Mouse (Mus musculus): ENCODE results near the gene Tcl1b5. TPM values are rescaled to one million over a fixed set of nuclear protein-coding genes. Genes with fewer than 3 reads are reported as not detected.
"Not testable (repeated sequence)": the region's sequence is repeated elsewhere in the genome, so short reads cannot be mapped to it uniquely, and the experiment has no call there.

The Tcl1b5 gene
- polyA plus RNA-seq (2021): not detected

DNA sequence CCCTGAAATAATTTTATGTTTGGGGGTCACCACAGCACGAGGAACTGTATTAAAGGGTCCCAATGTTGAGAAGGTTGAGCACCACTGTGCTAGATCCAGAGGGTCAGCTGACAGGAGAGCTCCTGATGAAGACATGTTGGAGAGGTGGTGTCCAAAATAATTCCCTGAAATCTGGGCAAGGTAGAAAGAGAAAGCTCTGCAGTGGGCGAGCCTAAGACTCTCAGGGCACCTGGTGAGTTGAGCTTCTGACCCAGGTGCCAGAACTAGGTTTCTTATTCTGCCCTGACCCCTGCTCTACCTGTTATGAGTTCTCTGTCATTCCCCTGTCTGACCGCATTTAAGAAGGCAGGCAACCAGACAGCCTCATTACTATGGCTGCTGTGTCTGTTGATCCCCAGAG lies at the start of gene Tcl1b5:
TSS of gene Tcl1b5 (plus strand) at position 301 of the 400 bp plus-strand sequence.
- in situ Hi-C loops (cut with MboI; ENCODE audit: low pct_unique_long_range_greater_than_20kb); CTCF ChIA-PET; DNase-seq (ENCODE audit: low read depth, low spot score); ATAC-seq; POLR2A ChIA-PET: not testable (repeated sequence)
- peaks cover 11% of the 10 kb centered on the region for H3K27me3 ChIP-seq

DNA sequence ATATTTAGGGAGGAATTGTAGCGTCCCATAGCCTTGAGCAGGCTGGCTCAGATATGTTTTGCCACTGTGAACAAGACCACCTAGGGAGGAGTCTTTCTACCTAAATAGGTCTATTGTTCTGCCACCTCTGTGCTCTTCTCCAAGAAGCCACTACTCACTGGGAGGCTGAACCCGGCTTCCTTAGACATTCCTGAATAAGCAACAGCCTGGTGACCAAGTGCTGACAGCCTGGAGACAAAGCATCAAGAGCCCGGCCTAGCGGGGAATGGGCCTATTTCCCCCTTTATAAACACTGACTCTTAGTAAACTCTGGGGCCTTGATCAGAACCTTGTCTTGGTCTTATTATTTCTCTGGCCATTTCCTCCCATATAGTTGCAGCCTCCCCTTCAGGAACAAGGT lies 49.6 kb upstream of the Tcl1b5 start:
- DNase-seq (ENCODE audit: low read depth, low spot score) (no peak), ATAC-seq (no peak)
- H3K27me3 ChIP-seq: peaks cover 13% of the 10 kb centered on the region
- POLR2A ChIA-PET: no interaction called here
- no peak for TF ChIP-seq CTCF (IDR thresholded peaks at IDR 0.05)
- CTCF ChIA-PET: no interaction called here
- in situ Hi-C loops (cut with MboI; ENCODE audit: low pct_unique_long_range_greater_than_20kb): no loop called here

DNA sequence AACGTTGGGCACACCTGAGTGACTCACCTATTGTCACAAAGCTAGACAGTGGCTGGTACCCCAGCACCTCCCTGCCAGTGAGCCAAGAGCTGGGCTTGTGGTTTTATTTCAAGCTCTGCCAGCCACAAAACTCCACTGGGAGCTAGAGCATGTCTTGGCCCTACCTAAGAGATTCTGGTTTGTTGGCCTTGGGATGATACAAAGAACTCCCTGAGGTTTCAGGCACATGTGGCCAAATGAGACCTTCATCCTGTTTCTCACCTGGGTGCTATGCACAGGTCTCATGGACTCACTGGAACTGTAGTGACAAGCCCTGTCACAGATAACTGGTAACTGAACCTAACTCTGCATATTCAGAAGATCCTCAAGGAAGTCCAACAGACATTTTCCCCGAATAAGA lies 48.5 kb upstream of the Tcl1b5 start:
- ATAC-seq: no peak
- H3K27me3 ChIP-seq: peaks cover 13% of the 10 kb centered on the region
- no peak for DNase-seq (ENCODE audit: low read depth, low spot score)
- POLR2A ChIA-PET: no interaction called here
- in situ Hi-C loops (cut with MboI; ENCODE audit: low pct_unique_long_range_greater_than_20kb): no loop called here
- CTCF ChIA-PET: no interaction called here
- TF ChIP-seq CTCF (IDR thresholded peaks at IDR 0.05): no peak

DNA sequence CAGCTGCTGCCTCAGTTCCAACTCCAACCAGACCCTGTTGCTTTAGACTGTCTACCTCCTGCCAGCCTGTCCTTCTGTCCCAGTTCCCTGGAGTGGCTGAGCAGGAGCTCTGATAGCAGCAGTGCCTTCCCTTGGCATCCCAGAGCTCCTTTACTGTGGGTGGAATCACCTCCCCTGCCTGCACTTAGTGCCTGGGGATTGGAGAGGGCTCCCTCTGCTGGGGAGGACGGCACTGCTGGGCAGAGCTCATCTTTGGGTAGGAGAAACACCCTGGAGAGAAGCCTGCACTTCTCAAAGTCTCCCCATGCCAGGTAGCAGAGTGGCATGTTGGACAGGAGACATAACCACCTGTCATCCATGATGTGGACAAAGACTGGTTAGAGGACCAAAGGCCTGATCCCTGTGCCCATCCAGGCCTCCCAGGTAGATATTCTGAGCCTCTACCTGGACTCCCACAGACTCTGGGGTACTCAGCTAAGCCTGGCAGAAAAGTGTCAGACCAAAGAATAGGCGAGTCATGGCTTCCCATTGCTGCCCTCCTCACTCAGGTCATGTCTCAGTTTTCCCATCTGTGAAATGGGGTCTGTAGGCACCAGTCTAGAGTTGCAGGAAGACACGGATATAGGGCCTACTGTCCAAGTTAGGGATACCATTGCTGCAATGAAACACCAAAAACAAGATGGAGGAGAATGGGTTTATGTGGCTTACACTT lies 46.5 kb upstream of the Tcl1b5 start:
- peaks cover 12% of the 10 kb centered on the region for H3K27me3 ChIP-seq
- ATAC-seq; DNase-seq (ENCODE audit: low read depth, low spot score); CTCF ChIA-PET; POLR2A ChIA-PET; in situ Hi-C loops (cut with MboI; ENCODE audit: low pct_unique_long_range_greater_than_20kb): not testable (repeated sequence)

DNA sequence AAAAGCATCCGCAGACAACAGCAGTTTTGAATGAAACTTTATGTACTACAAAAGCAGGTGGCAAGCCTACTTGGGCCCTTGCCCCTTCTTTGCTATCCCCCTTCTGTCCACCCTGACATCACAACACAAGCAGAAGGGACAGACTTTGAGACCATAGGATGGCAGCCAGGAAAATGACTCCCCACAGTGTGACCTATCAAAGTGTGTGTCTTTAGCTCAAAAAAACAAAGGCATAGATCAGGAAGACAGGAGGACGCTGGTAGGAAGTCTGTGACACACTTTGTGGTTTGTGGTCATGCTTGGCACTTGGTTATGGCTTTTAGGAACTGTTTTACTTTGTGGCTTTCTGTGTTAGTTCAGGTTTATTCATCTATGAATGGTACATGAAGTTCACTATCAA lies 42.0 kb upstream of the Tcl1b5 start:
- DNase-seq (ENCODE audit: low read depth, low spot score); ATAC-seq; CTCF ChIA-PET; H3K27me3 ChIP-seq; in situ Hi-C loops (cut with MboI; ENCODE audit: low pct_unique_long_range_greater_than_20kb); POLR2A ChIA-PET: not testable (repeated sequence)

DNA sequence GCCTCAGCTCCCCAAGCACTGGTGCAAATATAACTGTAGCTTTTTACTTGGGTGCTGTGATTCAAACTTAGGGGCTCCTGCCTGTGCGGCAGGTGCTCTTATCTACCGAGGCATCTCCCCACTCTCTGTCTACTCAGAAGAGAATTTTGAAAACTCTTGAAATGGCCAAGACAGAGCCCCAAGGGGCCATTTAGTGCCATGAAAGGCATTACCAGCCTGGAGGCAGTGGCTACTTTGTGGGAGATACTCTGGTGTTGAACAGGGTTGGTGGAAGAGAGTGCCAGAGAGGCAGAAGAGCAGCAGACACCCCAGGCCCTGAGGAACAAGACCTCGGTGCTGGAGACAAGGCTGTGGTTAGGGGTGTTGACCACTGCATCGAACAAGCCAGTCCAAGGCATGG lies 41.3 kb upstream of the Tcl1b5 start:
- DNase-seq (ENCODE audit: low read depth, low spot score); H3K27me3 ChIP-seq; in situ Hi-C loops (cut with MboI; ENCODE audit: low pct_unique_long_range_greater_than_20kb); ATAC-seq; CTCF ChIA-PET; POLR2A ChIA-PET: not testable (repeated sequence)

DNA sequence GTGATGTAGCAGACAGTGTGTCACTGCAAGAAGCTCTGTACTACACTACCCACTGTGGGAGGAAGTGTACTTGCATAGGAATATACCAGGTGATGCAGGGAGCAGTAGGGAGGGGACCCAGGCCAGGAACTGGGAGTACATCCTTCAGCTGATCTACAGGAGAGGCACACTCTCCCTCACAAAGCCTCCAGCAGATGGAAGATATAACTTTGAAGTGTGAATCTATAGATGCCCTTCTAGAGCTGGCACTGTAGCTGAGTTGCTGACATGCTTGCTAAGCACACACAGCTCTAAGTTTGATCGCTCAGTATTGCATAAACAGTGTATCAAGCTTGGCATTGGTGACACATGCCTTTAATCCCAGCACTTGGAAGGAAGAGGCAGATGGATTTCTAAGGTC lies 38.4 kb upstream of the Tcl1b5 start:
- H3K27me3 ChIP-seq; in situ Hi-C loops (cut with MboI; ENCODE audit: low pct_unique_long_range_greater_than_20kb); ATAC-seq; CTCF ChIA-PET; POLR2A ChIA-PET; DNase-seq (ENCODE audit: low read depth, low spot score): not testable (repeated sequence)

DNA sequence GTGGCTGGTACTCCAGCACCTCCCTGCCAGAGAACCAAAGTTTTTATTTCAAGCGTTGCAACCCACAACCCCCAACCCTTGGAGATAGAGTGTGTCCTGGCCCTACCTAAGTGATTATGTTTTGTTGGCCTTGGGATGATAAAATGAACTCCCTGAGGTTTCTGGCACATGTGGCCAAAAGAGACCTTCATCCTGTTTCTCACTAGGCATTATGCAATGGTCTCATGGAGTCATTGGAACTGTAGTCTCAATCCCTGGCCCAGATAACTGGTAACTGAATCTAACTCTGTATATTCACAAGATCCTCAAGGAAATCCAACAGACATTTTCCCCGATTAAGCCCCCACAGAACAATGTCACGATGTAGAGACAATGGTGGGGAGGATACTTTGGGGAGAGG lies 33.0 kb upstream of the Tcl1b5 start:
- no peak for ATAC-seq
- CTCF ChIA-PET: no interaction called here
- POLR2A ChIA-PET: no interaction called here
- in situ Hi-C loops (cut with MboI; ENCODE audit: low pct_unique_long_range_greater_than_20kb): no loop called here
- TF ChIP-seq CTCF (IDR thresholded peaks at IDR 0.05): no peak
- DNase-seq (ENCODE audit: low read depth, low spot score): no peak
- H3K27me3 ChIP-seq: no peaks in the 10 kb centered on the region

DNA sequence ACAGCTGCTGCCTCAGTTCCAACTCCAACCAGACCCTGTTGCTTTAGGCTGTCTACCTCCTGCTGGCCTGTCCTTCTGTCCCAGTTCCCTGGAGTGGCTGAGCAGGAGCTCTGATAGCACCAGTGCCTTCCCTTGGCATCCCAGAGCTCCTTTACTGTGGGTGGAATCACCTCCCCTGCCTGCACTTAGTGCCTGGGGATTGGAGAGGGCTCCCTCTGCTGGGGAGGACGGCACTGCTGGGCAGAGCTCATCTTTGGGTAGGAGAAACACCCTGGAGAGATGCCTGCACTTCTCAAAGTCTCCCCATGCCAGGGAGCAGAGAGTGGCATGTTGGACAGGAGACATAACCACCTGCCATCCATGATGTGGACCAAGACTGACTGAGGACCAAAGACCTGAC lies 31.2 kb upstream of the Tcl1b5 start:
- POLR2A ChIA-PET; H3K27me3 ChIP-seq; in situ Hi-C loops (cut with MboI; ENCODE audit: low pct_unique_long_range_greater_than_20kb); DNase-seq (ENCODE audit: low read depth, low spot score); CTCF ChIA-PET; ATAC-seq: not testable (repeated sequence)

DNA sequence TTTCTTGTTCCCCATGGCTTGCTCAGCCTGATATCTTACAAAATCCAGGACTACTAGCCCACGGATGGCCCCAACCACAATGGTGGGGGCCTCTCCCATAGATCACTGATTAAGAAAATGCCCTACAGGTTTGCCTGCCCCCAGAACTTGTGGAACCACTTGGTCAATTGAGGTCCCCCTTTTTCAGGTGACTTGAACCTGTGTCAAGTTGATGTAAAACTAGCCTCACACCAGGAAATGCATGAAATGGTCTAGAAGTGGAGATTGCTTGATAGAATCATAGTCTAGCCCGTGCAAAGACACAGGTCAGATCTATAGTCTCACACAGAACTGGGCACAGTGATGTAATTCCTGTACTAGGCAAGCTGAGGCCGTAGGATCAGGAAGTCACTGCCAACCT lies 30.4 kb upstream of the Tcl1b5 start, which contains the start of gene Tcl1b2:
TSS of gene Tcl1b2 (plus strand) at position 301 of the 400 bp plus-strand sequence.
- POLR2A ChIA-PET: no interaction called here
- in situ Hi-C loops (cut with MboI; ENCODE audit: low pct_unique_long_range_greater_than_20kb): no loop called here
- no peaks in the 10 kb centered on the region for H3K27me3 ChIP-seq
- CTCF ChIA-PET: no interaction called here
- TF ChIP-seq CTCF (IDR thresholded peaks at IDR 0.05): no peak
- no peak for ATAC-seq
- no peak for DNase-seq (ENCODE audit: low read depth, low spot score)

DNA sequence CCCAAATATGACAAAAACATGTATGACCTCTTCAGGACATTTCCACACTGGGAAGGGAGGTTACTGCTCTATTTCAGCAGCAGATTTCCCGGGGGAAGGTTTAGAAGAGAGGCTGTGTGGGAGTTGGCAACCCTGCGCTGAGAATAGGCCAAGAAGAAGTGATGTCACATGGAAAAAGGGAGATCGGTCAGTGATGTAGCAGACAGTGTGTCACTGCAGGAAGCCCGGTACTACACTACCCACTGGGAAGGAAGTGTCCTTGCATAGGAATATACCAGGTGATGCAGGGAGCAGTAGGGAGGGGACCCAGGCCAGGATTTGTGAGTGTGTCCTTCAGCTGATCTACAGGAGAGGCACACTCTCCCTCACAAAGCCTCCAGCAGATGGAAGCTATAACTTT lies 20.9 kb upstream of the Tcl1b5 start:
- DNase-seq (ENCODE audit: low read depth, low spot score); in situ Hi-C loops (cut with MboI; ENCODE audit: low pct_unique_long_range_greater_than_20kb); POLR2A ChIA-PET: not testable (repeated sequence)

DNA sequence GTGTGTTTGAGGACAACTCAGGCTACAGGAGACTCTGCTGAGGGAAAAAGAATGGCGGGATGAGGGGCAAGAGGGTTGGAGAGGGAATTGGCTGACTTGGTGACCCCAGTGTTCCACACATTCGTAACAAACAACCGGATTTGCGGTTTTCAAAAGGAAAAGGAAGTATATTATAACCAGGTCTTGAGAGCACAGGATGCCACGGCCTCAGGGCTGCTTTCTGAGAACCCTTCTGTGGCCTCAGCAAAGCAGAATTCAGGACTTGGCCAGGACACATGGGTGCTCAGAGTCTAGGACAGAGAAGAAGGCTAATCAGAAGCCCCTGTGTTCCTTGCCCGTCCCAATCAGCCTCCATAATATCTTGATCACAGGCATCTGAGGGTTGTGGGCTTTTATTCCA lies 17.3 kb upstream of the Tcl1b5 start:
- ATAC-seq (no peak), DNase-seq (ENCODE audit: low read depth, low spot score) (no peak)
- in situ Hi-C loops (cut with MboI; ENCODE audit: low pct_unique_long_range_greater_than_20kb): no loop called here
- no peak for TF ChIP-seq CTCF (IDR thresholded peaks at IDR 0.05)
- ChIA-PET POLR2A (no interaction called here), CTCF (no interaction called here)
- H3K27me3 ChIP-seq: no peaks in the 10 kb centered on the region

More for the DNA sequence above, 20.9 kb upstream of the Tcl1b5 start:
- ATAC-seq, H3K27me3 ChIP-seq, CTCF ChIA-PET: not testable (repeated sequence)
